ENCODE assay signal across 8 mouse cellular contexts in genomic region chr11:88718766-88719595, GRCm38 (mm10). TPM values are rescaled to one million over a fixed set of nuclear protein-coding genes. Genes with fewer than 3 reads are reported as not detected.
DNase-seq lines count a peak whose midpoint lies in the region; ATAC-seq and TF ChIP-seq lines count a peak whose summit lies in the region.

No protein-coding gene starts in this region.

- no peaks in the 10 kb centered on the region for H3K9me3 ChIP-seq in forebrain, embryonic 12.5 days
- H3K9me3 ChIP-seq in intestine, embryonic 16.5 days (ENCODE audit: control insufficient read depth, low read length): no peaks in the 10 kb centered on the region
- no peaks in the 10 kb centered on the region for H3K9me3 ChIP-seq in midbrain, embryonic 12.5 days

- CTCF ChIA-PET in Patski (lab: Charles Lee): no interaction called here

- H3K36me3 ChIP-seq in forebrain, embryonic 12.5 days (replicated peaks): no peaks in the 10 kb centered on the region
- H3K36me3 ChIP-seq in intestine, embryonic 16.5 days (ENCODE audit: control insufficient read depth, insufficient read depth, low read length): no peaks in the 10 kb centered on the region
- H3K36me3 ChIP-seq in midbrain, embryonic 12.5 days: no peaks in the 10 kb centered on the region

- peak overlapping the region; percentile 98 for H3K9ac ChIP-seq in forebrain, embryonic 12.5 days
- H3K9ac ChIP-seq in intestine, embryonic 16.5 days (ENCODE audit: low read depth, low read length): peak overlapping the region; percentile 98
- peak overlapping the region; percentile 98 for H3K9ac ChIP-seq in midbrain, embryonic 12.5 days (replicated peaks)

- TF ChIP-seq CTCF in left cerebral cortex, adult 2 months (IDR thresholded peaks at IDR 0.05): no peak
- TF ChIP-seq CTCF in Patski (IDR thresholded peaks at IDR 0.05): no peak

- no peaks in the 10 kb centered on the region for H3K27me3 ChIP-seq in Patski
- H3K27me3 ChIP-seq in forebrain, embryonic 12.5 days: 0 out of 2 replicates have a peak, but pooled peaks cover 6% of the 10 kb centered on the region
- H3K27me3 ChIP-seq in intestine, embryonic 16.5 days (replicated peaks; ENCODE audit: control insufficient read depth, insufficient read depth, low read length): no peaks in the 10 kb centered on the region
- no peaks in the 10 kb centered on the region for H3K27me3 ChIP-seq in midbrain, embryonic 12.5 days

- WGBS in forebrain, embryonic 12.5 days: 2% methylated on average over 38 of the region's 38 CpGs
- WGBS in intestine, embryonic 16.5 days: 6% methylated on average over 38 of the region's 38 CpGs
- 3% methylated on average over 38 of the region's 38 CpGs for WGBS in midbrain, embryonic 12.5 days

- peak overlapping the region; percentile 97 for H3K27ac ChIP-seq in left cerebral cortex, adult 2 months
- peak overlapping the region; percentile 96 for H3K27ac ChIP-seq in forebrain, embryonic 12.5 days
- H3K27ac ChIP-seq in intestine, embryonic 16.5 days (ENCODE audit: low read length): peak overlapping the region; percentile 86
- H3K27ac ChIP-seq in midbrain, embryonic 12.5 days (replicated peaks): peak overlapping the region; percentile 95

- peak overlapping the region; percentile 81 for H3K4me2 ChIP-seq in forebrain, embryonic 12.5 days
- peak overlapping the region; percentile 91 for H3K4me2 ChIP-seq in intestine, embryonic 16.5 days (ENCODE audit: low read depth, low read length)
- peak overlapping the region; percentile 86 for H3K4me2 ChIP-seq in midbrain, embryonic 12.5 days (replicated peaks)

- POLR2A ChIA-PET in Patski (lab: Charles Lee): interaction anchor here (1.1 kb wide), 1 partner anchor 99 kb away, joined by 3 read pairs; no protein-coding TSS in a partner anchor

- peaks cover 51% of the 10 kb centered on the region for H3K4me1 ChIP-seq in forebrain, embryonic 12.5 days
- peaks cover 26% of the 10 kb centered on the region for H3K4me1 ChIP-seq in intestine, embryonic 16.5 days (ENCODE audit: control insufficient read depth, insufficient read depth, low read length)
- peaks cover 44% of the 10 kb centered on the region for H3K4me1 ChIP-seq in midbrain, embryonic 12.5 days

- in situ Hi-C loops in Patski (cut with MboI; ENCODE audit: low pct_unique_long_range_greater_than_20kb): no loop called here

- ATAC-seq in Patski: peak; percentile 13
- ATAC-seq in forebrain, embryonic 12.5 days (ENCODE audit: low FRiP score): peak; percentile 67; the same call in 1 of the 2 replicates
- ATAC-seq in intestine, embryonic 16.5 days: peak; percentile 54
- no peak; the same call in none of the 2 replicates for ATAC-seq in midbrain, embryonic 12.5 days (ENCODE audit: low FRiP score, low read depth)

- intact Hi-C loops in left cerebral cortex, adult 2 months (cut with DNase I): loop anchor here (2.0 kb wide), 1 partner anchor 98 kb away; no protein-coding TSS in a partner anchor

- H3K4me3 ChIP-seq in left cerebral cortex, adult 2 months: peak overlapping the region; percentile 92
- H3K4me3 ChIP-seq in forebrain, embryonic 12.5 days (replicated peaks): peak overlapping the region; percentile 97
- H3K4me3 ChIP-seq in intestine, embryonic 16.5 days (ENCODE audit: low read length): peak overlapping the region; percentile 90
- H3K4me3 ChIP-seq in midbrain, embryonic 12.5 days: peak overlapping the region; percentile 98

- DNase-seq in left cerebral cortex, adult 2 months (ENCODE audit: extremely low spot score in 1 of 2, low spot score in 2 of 2): no peak
- no peak for DNase-seq in left cerebral cortex, adult 11 months (ENCODE audit: low spot score)
- DNase-seq in Patski (ENCODE audit: low read depth, low spot score): no peak
- no peak for DNase-seq in B cell, adult 2 months
- no peak for DNase-seq in right cerebral cortex, postnatal 4 days

RNA-seq across cellular contexts. Expression of gene Msi2, which starts 0.7 kb away (rescaled TPM):
- total RNA-seq in left cerebral cortex, adult 2 months (2021): 100 to 1,000 TPM; 126 to 140 TPM
- 72.3 TPM for polyA plus RNA-seq in Patski (2021)
- polyA plus RNA-seq in forebrain, embryonic 12.5 days (2016; fragmentation: Nextera tagmentation; extraction: Ambion mirVana): 34.9 and 35.8 TPM in 2 replicates
- polyA plus RNA-seq in intestine, embryonic 16.5 days (2015; fragmentation: Nextera tagmentation; extraction: Ambion mirVana): 8.7 and 10.0 TPM in 2 replicates
- 41.5 and 47.9 TPM in 2 replicates for polyA plus RNA-seq in midbrain, embryonic 12.5 days (2016; fragmentation: Nextera tagmentation; extraction: Ambion mirVana)
